Comparison of ENCODE assay signal across 9 mouse cellular contexts in the genomic region with DNA sequence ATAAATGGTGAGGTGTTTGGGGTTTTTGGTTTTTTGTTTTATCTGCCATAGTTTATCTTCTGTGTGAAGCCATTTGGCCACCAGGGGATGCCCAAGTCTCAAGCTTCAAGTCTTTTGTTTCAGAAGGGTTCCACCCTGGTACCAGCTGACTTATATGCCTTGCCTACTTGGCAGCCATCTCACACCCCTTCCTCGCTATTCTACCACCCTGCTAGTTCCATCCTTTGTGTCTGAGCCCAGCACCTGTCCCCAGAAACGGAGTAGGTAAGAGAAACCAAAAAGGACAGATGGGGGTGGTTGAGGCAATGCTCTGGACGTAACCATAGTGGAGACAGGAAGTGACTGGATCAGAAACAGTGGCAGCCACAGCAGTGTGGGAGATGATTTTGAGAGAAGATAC. TPM values are rescaled to one million over a fixed set of nuclear protein-coding genes. Genes with fewer than 3 reads are reported as not detected.
DNase-seq lines count a peak whose midpoint lies in the region; ATAC-seq and TF ChIP-seq lines count a peak whose summit lies in the region.
"Had no signal": no experiment of that assay in that cellular context is flagged by ENCODE, and none has a peak within 500 bp of the region (broad histone marks: within the 10 kb centered on the region; RNA-seq: fewer than 3 reads in every experiment).

No protein-coding gene starts in this region.

- no peak for DNase-seq in heart, adult 8-10 months (ENCODE audit: low spot score)
- DNase-seq in thymus, adult 2 months = peak; percentile 62
- no peak for DNase-seq in thymus, adult 18-20 months
- peak; percentile 50 to 57 for DNase-seq in left cerebral cortex, postnatal 36 days (ENCODE audit: low spot score in 2 of 2)
- DNase-seq in right cerebral cortex, postnatal 4 days = peak; percentile 56
- DNase-seq in adrenal gland, postnatal 36 days = no peak
- DNase-seq in embryo, embryonic 10.5 days (ENCODE audit: low spot score) = no peak

- H3K4me2 ChIP-seq in heart, embryonic 15.5 days = no peak overlapping the region

- no peak for TF ChIP-seq POLR2A in thymus, adult 2 months (IDR thresholded peaks at IDR 0.05; ENCODE audit: control insufficient read depth, extremely low read depth, insufficient read depth, low read length, poor library complexity)

- H3K9me3 ChIP-seq in heart, embryonic 15.5 days (replicated peaks) = no peaks in the 10 kb centered on the region

- TF ChIP-seq CTCF in thymus, adult 2 months (IDR thresholded peaks at IDR 0.05; ENCODE audit: borderline replicate concordance, control insufficient read depth, extremely low read depth, insufficient read depth, low read length, poor library complexity) = no peak

- no peak for ATAC-seq in heart, embryonic 15.5 days (replicated peaks; ENCODE audit: insufficient number of reproducible peaks, insufficient read depth, low FRiP score, low read depth)

- peak overlapping the region; percentile 35; the same call in 1 of the 2 replicates for H3K27ac ChIP-seq in heart, embryonic 15.5 days
- no peak overlapping the region; the same call in 1 of the 2 replicates for H3K27ac ChIP-seq in thymus, adult 2 months (ENCODE audit: control insufficient read depth, insufficient read depth, low read length)

- H3K27me3 ChIP-seq in heart, embryonic 15.5 days = no peaks in the 10 kb centered on the region
- H3K27me3 ChIP-seq in thymus, adult 2 months (ENCODE audit: control insufficient read depth, insufficient read depth, low read length) = no peaks in the 10 kb centered on the region

- no peak overlapping the region for H3K4me3 ChIP-seq in heart, embryonic 15.5 days
- no peak overlapping the region for H3K4me3 ChIP-seq in thymus, adult 2 months (ENCODE audit: control insufficient read depth, insufficient read depth, low read length)
- H3K4me3 ChIP-seq: myocyte had no signal

- intact Hi-C loops in left cerebral cortex, postnatal 36 days (cut with DNase I) = loop anchor here (5.0 to 10.0 kb wide), 2 partner anchors 395 to 437 kb away; partner anchors contain the start of genes Ccdc17, Gpbp1l1 and Tmem69

- WGBS in heart, embryonic 15.5 days = 66% methylated on average over 3 of the region's 3 CpGs
- 27% methylated on average over 3 of the region's 3 CpGs for WGBS in thymus, adult 2 months

- no peak overlapping the region for H3K9ac ChIP-seq in heart, embryonic 15.5 days

- peaks cover 28% of the 10 kb centered on the region for H3K4me1 ChIP-seq in heart, embryonic 15.5 days (replicated peaks)
- H3K4me1 ChIP-seq in thymus, adult 2 months (replicated peaks; ENCODE audit: control insufficient read depth, insufficient read depth, low read length) = peaks cover 3% of the 10 kb centered on the region; the same call in 1 of the 2 replicates

- peaks cover 48% of the 10 kb centered on the region for H3K36me3 ChIP-seq in heart, embryonic 15.5 days
- H3K36me3 ChIP-seq in thymus, adult 2 months (ENCODE audit: control insufficient read depth, insufficient read depth, low read length) = 0 out of 2 replicates have a peak, but pooled peaks cover 15% of the 10 kb centered on the region

RNA-seq across cellular contexts. Expression of gene Tspan1, which starts 7.5 kb away (rescaled TPM):
- polyA plus RNA-seq in heart, embryonic 15.5 days (2015; fragmentation: Nextera tagmentation; extraction: Ambion mirVana) = 0.94 and 2.3 TPM in 2 replicates
- total RNA-seq in heart, adult 8-10 months (2022) = under 1 TPM in 1 of 4 experiments, not detected in 3; 0.55 TPM
- polyA plus RNA-seq in thymus, adult 2 months (2012; rRNA removed) = 3.0 and 4.1 TPM in 2 replicates
- under 1 TPM in 1 of 2 experiments, not detected in 1; 0.59 TPM for total RNA-seq in left cerebral cortex, postnatal 36 days (2021)
- not detected for total RNA-seq in adrenal gland, postnatal 36 days (2021)

RNA-seq across cellular contexts. Expression of gene Lurap1, which starts 8.8 kb away (rescaled TPM):
- polyA plus RNA-seq in heart, embryonic 15.5 days (2015; fragmentation: Nextera tagmentation; extraction: Ambion mirVana) = 2.0 and 2.2 TPM in 2 replicates
- 1 to 10 TPM; 3.6 to 5.3 (median 4.9) TPM for total RNA-seq in heart, adult 8-10 months (2022)
- polyA plus RNA-seq in thymus, adult 2 months (2012; rRNA removed) = 0.88 and 1.1 TPM in 2 replicates
- 10 to 100 TPM; 27.2 to 35.8 TPM for total RNA-seq in left cerebral cortex, postnatal 36 days (2021)
- total RNA-seq in adrenal gland, postnatal 36 days (2021) = 10 to 100 TPM in 1 of 2 experiments, 1 to 10 TPM in 1; 7.6 to 10.1 TPM

RNA-seq across cellular contexts. Expression of gene 1700042G07Rik, which starts 13.3 kb away (rescaled TPM):
- not detected in 2 replicates for polyA plus RNA-seq in heart, embryonic 15.5 days (2015; fragmentation: Nextera tagmentation; extraction: Ambion mirVana)
- total RNA-seq in heart, adult 8-10 months (2022) = not detected
- not detected in 2 replicates for polyA plus RNA-seq in thymus, adult 2 months (2012; rRNA removed)
- total RNA-seq in left cerebral cortex, postnatal 36 days (2021) = not detected
- total RNA-seq in adrenal gland, postnatal 36 days (2021) = not detected
- polyA plus RNA-seq: myocyte had no signal

RNA-seq across cellular contexts. Expression of gene Gm49337, which starts 13.3 kb away (rescaled TPM):
- polyA plus RNA-seq in heart, embryonic 15.5 days (2015; fragmentation: Nextera tagmentation; extraction: Ambion mirVana) = not detected in 2 replicates
- not detected for total RNA-seq in heart, adult 8-10 months (2022)
- polyA plus RNA-seq in thymus, adult 2 months (2012; rRNA removed) = not detected in 2 replicates
- 1 to 10 TPM in 1 of 2 experiments, not detected in 1; 1.7 TPM for total RNA-seq in left cerebral cortex, postnatal 36 days (2021)
- not detected for total RNA-seq in adrenal gland, postnatal 36 days (2021)
- polyA plus RNA-seq: myocyte had no signal

RNA-seq across cellular contexts. Expression of gene Pomgnt1, which starts 36.3 kb away (rescaled TPM):
- polyA plus RNA-seq in heart, embryonic 15.5 days (2015; fragmentation: Nextera tagmentation; extraction: Ambion mirVana) = 54.6 and 62.0 TPM in 2 replicates
- 10 to 100 TPM; 58.8 to 63.2 (median 62.0) TPM for total RNA-seq in heart, adult 8-10 months (2022)
- 36.1 and 40.1 TPM in 2 replicates for polyA plus RNA-seq in thymus, adult 2 months (2012; rRNA removed)
- total RNA-seq in left cerebral cortex, postnatal 36 days (2021) = 10 to 100 TPM; 80.5 to 84.2 TPM
- total RNA-seq in adrenal gland, postnatal 36 days (2021) = 10 to 100 TPM; 61.8 to 63.7 TPM

Comparison
In these comparisons a context has a peak if more than half of its experiments do, and no peak if none do; other contexts are left out.
1. DNase-seq: peak in thymus, adult 2 months (single experiment), left cerebral cortex, postnatal 36 days (2 of 2) and right cerebral cortex, postnatal 4 days (single experiment); none in heart, adult 8-10 months (single experiment), thymus, adult 18-20 months (0 of 2), adrenal gland, postnatal 36 days (0 of 2) and embryo, embryonic 10.5 days (single experiment).